Mouse (Mus musculus) adipocyte (in vitro differentiated cells): Measurements from ENCODE around the gene Bcar3.

Experiments used
- DNase-seq: peaks from one replicate; pipeline ENCODE4 v3.0.0-alpha.2; 2016; ENCODE audit warnings: low spot score

Bcar3 gene

DNA sequence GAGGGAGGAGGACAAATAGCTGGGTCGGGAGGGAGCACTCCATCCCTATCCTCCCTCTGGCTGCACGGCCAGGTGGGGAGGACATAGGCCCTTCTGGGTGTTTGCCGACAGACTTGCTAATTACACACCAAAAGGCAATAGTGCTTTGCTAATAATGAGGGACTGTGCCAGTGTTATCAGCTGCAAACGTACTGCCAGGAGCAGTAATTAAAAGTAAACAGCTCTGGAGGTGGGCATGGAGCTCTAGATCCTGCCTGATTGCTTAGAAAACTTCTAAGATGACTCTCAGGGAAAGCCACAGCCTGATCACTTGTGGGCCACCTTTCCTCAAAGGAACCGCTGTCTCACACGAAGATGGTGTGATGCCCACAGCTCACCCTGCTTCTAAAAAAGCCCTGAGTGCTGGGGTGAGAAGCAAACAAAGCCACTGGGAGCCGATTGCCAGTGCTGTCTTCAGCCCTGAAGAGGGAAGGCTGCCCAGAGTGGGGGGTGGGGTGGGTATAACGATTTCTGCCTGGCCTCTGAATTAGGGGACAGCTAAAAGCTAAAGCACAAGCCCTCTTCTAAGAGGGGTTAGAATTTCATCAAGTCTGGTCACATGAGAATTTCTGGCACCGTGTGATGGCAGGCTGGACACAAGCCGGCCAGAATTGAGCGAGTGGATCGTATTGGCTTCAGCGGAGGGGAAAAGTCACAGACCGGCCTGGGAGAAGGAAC is 189.3 kb downstream of the Bcar3 start:
- DNase-seq, result peak; percentile 45

DNA sequence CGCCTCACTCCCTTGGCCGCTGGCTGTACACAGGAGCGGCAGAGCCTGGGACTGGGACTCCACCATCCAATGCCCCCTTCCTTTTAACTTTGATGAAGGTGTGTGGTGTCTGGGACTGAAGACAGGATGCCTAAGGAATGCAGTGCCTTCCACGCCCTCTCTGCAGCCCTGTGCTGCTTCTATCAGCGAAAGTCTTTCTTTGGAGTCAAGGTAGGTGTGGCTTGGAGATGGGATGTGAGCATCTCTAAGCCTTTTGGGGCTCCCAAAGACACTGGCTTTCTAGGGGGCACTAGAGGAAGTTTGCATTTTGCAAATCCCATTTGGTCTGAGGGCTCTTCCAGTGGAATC is 189.8 kb downstream of the Bcar3 start:
- no peak for DNase-seq

GRCm38 (mm10) chr3:122484301-122484700 is 190.4 kb downstream of the Bcar3 start:
- DNase-seq, result no peak

GRCm38 (mm10) chr3:122485699-122486098 is 191.8 kb downstream of the Bcar3 start:
- DNase-seq, result no peak

DNA sequence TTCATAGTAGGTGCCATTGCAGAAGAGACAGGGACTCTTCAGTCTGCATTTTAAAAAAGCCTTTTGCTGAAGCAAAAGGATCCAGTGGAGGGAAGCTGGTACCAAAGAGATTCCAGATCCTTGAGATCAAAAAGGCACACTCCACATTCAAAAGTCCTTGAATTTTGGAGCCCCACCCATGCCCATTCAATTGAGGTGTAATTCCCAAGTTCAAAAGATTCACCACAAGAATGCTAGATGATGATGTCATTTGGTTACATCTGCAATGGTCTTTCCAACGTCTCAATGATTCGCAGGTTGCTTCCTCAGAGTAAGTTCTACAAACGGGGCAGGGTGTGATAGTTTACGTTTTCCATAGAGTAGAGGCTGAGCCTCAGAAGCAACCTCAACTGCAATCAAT is 192.3 kb downstream of the Bcar3 start:
- no peak for DNase-seq

GRCm38 (mm10) chr3:122488051-122488754 is 194.3 kb downstream of the Bcar3 start:
- peak; percentile 45 for DNase-seq

DNA sequence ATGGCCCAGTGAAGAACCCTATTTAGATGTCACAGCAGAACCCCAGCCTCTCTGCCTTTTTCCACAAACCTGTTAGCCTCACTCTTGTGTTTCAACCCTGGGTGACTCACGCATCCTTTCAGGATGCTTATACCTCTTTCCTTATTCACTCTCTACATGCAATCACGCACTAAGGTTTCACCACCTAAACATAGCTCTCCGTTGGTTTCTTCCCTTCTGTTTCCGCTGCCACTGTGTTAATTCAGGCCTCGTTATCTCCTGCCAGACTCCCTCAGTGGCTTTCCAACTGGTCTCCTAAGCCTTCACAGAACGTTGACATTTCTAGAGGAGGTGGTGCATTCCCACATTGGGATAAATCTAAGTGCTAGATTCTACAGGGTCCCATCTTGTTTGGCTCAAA is 196.6 kb downstream of the Bcar3 start:
- no peak for DNase-seq

DNA sequence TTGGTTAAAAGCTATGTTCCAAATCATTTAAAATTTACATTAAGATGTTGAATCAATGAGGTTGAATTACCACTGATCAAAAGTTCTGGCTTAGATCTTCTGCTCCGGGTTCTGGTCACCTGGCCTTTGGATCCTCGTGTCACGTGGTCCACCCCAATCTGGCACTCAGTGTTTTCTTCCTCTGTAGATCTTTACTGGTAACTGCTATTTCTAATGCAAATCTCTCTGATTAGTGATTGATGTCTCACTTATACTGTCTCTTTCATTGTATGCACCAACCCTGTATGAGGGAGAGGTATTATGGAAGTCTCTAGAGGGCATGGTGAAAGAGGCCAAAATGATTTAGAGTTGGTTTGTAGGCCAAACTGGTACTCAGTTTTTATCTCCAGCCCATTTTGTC is 198.1 kb downstream of the Bcar3 start:
- DNase-seq, result no peak

GRCm38 (mm10) chr3:122492872-122493615 is 199.1 kb downstream of the Bcar3 start:
- DNase-seq, result no peak

DNA sequence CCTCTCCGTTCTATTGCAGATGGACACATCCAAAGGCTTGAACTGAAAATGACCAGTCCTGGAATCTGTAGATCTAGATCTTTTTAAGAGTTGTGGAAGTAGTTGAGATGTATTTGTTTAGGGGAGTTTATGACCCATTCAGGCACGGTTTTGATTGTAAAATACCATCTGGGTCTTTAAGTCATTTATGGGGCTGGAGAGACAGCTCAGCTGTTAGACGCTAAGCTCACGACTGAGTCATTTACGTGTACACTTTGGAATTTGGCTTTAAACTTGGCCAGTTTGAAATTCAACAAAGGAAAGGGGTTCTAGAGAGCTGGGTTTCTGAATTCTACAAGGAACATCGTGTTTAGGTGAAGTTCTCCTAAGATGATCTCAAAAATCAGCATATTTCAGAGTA is 200.8 kb downstream of the Bcar3 start:
- no peak for DNase-seq

DNA sequence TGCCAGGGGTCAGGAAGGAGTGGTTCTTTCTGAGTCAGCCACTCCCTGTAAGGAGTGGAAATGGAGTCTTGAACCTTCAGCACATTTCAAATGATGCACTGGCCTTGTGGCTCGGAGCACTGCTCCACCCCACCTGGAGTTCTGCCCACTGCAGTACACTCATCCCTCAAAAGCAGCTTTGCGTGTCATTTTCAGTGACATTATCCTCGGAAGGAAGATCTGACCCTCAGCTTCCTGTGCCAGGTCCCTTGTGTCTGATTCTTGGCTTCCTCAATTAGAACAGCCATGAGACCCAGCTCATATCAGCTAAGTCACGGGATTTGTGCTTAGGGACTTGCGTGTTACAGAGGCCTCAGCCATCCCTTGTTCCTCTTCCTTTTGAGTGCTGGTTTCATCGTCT is 203.9 kb downstream of the Bcar3 start:
- peak; percentile 44 for DNase-seq

DNA sequence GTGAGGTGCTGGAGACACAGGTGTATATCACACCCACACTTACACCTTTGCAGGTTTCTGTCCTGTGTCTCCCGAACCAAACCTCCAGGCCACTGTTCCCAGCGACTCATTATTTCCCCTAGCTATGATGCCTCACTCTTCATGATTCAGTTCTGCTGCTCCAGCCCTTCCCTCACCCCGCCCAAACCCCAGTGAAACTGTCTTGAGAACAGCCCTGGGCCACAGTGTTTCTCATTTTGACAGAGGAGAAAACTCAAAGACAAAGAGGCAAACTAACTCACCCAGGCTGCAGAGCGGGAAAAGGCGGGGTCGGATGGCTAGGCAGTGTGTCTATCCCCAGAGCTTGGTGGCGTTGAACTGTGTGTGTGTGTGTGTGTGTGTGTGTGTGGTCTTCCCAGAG is 204.6 kb downstream of the Bcar3 start:
- DNase-seq, result no peak

GRCm38 (mm10) chr3:122499647-122500046 is 205.7 kb downstream of the Bcar3 start:
- DNase-seq, result no peak

DNA sequence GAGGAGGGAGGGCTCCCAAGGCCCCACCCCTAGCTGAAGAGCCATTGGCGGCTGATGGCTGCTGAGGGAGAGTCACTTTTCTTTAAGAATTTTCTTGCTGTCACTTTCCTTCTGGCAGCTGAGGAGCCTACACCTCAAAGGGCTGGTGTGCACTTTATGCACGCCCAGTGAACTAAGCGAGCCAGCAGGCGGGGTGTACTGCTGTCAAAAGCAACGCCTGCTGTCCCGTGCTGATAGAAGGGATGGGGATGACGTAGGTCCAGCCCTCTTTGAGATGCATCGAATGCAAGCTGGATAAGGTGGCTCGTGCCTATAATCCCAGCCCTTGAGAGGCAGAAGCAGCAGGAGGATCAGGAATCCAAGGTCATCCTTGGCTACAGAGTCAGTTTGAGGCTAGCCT is 207.0 kb downstream of the Bcar3 start:
- no peak for DNase-seq

DNA sequence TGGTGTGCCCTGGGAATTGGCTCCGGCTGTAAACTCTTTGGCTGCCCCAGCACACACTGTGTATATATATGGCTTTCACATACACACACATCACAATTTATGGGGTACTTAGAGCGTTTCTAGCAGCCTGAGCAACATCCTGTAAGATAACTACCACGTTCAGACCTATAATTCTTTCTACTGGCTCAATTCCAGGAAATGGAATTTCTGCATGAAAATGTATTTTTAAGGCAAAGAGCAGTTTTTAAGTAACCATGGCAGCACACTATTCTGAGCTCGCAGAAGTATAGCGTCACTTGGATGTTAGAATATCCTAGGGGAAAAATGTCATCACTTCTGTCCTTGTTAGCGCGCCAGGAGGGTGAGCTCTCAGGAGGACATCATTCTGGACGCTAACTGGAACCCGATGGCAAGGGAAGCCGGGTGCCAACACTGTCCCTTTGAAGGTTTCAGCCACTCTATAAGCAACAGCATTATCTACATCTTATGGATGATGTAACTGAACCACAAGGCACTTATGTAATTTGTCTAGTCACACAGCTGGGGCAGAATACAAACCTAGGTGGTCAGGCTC is 212.5 kb downstream of the Bcar3 start:
- no peak for DNase-seq

- no peak for DNase-seq
Observed at GRCm38 (mm10) chr3:122507826-122508225, 213.9 kb downstream of the Bcar3 start.

DNA sequence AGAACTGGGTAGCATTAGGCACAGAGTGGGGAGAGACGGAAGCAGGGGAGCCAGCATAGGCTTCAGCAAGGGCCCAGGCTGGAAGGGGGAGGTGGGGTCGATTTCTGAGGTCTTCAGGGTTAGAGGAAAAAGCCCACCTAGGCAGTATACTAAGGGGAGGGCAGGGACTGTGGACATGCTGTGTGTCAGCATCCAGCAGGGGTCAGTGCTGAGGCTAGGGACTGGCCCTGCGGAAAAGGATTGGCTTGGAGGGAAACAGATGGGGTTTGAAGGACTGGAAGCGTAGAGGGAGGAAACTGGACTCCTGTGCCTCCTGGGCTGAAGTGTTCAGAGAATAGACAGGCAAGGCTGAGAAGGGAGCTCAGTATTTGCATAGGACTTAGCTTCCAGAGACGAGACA is 215.1 kb downstream of the Bcar3 start:
- DNase-seq, result peak; percentile 57

DNA sequence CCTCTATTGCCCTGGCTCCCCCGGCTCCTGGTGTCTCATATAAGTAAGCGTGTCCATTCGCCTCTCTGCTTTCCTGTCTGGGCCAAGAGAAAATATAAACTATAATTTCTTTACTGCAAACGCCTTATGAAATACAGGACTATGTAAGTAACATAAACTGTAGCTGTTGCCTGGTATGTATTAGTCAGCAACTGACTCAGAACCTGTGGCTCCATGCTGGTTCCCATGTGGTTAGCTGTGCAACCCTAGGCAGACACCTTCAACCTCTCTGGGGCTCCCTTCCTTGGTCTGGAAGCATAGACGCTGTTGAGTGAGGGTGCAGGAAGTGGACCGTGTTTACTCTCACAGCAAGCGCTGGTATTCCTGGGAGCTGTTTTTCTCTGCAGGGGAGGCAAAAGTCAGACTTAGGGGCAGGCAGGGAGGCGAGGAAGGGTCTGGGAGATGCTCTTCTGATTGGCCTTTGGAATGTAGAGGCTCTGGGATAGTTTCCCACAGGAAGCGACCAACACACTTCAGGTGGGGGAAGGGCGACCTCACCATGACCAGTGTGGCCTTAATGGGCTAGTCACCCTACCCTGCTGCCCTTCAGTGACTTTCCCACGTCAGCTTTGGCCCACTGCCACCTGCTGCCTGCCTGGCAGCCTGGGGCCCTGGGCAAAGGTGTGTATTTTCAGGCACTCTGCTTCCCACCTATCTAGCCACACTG is 215.8 kb downstream of the Bcar3 start:
- DNase-seq, result peak; percentile 22

DNA sequence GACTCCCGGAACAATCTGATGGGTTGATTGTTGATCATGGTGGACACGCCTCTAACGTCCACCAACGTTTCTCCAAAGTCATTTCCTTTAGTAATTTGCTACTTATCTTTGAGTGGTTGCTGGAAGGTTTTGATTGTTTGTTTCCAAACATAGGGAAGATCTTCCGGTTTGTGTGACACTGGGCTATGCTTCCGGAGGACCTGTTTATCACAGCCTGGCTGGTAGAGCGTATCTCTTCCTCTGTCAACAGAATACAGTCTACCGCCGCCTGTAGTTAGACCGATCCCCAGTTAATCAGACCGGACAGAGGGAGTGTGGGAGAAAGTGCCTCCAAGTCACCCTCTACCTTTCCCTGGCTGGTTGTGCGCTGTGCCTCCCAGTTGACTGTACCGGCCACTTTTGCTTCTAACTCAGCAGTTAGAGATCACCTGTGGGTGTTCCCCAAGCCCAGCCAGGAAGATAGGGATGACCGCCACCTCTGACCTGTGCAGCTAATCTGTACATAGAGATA is 216.4 kb downstream of the Bcar3 start:
- no peak for DNase-seq

- no peak for DNase-seq
Observed at GRCm38 (mm10) chr3:122510932-122511331, 217.0 kb downstream of the Bcar3 start.

DNA sequence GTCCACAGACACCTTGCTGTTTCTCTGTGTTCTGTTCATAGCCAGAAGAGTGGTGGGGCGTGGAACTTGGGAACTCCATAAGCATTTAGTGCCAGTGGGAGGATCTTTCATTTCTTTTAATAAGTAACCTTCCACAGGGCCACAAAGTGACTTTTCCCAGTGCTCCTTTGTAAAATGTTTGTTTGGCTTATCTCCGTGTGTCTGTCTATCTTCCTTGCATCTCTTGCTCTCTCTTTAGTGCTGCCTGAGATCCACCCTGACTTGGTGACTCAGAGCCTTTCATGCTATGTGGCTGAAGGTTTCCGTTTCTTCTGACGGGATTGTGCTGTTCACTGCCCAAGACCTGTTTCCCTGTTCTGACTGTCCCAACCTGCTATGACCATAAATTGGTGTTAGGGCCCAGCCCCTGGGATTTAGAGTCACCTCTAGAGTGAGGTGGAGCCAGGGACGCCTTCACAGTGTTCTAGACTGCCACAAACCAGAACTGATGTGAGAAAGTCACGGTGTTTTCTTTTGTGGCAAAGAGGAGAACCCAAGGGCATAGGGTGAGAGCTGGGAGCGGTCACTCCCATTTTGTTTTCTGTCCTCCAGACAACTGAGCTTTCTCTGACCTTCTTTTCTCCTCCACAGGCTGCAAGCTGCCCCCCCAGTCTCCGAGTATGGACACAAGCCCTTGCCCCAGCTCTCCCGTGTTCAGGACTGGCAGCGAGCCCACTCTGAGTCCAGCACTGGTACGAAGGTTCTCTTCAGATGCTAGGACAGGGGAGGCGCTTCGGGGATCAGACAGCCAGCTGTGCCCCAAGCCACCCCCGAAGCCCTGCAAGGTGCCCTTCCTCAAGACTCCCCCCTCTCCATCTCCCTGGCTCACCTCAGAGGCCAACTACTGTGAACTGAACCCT is 218.0 kb downstream of the Bcar3 start:
- no peak for DNase-seq
